Mouse (Mus musculus): ENCODE measurements around the gene Usp10. TPM values are rescaled to one million over a fixed set of nuclear protein-coding genes. Genes with fewer than 3 reads are reported as not detected.

Usp10 gene
- polyA plus RNA-seq (2015; fragmentation: Nextera tagmentation; extraction: Ambion mirVana) = 142 and 145 TPM in 2 replicates

DNA sequence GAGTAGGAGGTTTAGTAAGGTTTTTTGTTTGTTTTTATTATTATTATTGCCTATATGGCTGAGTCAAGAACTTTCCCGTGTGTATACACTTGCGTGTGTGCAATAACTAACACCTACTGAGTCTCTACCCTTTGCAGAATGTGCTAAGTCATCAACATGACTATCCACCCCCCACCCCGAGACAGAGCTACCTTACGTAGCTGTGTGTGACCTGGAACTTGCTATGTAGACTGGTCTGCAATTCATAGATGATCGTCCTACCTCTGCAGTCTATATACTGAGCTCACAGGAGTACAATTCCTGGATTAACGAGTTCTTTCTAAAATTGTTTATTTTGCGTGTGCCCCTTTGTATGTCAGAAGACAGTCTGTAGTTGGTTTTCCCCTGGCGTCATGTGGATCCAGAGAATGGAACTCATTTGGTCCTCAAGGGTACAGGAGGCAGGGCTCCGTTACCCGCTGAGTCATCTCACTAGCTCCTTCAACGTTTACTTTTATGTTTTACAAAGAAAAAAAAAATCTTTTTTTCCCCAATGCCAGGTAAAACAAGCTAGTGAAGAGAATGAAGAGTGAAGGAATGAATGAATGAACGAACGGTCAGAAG lies at the start of gene Usp10:
TSS of gene Usp10 (plus strand) at position 417 of the 603 bp plus-strand sequence.
- Histone ChIP-seq H3K36me3 (no peaks in the 10 kb centered on the region), H3K4me2 (replicated peaks) (peak within 1 kb of the TSS; percentile 92), H3K27ac (peak within 1 kb of the TSS; percentile 92), H3K4me3 (peak within 1 kb of the TSS; percentile 78), H3K27me3 (no peaks in the 10 kb centered on the region), H3K4me1 (peaks cover 33% of the 10 kb centered on the region), H3K9me3 (no peaks in the 10 kb centered on the region), H3K9ac (peak within 1 kb of the TSS; percentile 93)
- no peak for ATAC-seq (ENCODE audit: low FRiP score, low read depth)
- WGBS = 27% methylated on average over 13 of the region's 13 CpGs

DNA sequence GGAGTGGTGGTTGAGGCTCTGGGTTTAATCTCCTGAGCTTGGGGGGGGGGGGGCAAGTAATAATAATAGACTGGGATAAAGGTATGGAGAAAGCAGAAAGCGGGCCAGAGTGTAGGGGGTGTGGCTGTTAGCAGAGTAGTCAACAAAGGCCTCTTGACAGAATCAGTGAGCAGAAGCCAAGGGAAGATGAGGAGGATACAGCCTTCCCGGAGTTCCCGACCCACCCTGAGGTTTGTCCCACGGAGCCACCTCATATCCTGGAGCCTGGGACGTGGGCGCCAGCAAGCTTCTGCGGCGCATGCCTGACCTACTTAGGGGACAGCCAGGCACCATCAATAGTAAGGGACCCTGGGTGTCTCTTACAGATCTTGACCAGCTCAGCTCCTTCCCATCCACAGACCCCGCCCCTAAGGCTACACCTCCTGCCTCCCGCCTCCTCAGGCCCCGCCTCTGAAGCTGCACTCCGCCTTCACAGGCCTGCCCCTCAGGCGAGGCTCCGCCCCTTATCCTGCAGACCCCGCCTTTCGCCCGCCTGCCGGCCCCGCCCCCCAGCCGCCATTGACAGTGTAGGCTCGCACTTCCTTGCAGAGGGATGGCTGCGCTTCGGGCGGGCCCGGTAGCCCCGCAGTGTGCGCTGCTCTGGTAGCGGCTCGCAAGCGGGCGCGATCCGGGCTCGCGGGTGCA lies 48.3 kb upstream of the Usp10 start, which contains the start of gene Klhl36:
TSS of gene Klhl36 (plus strand) at position 561 of the 684 bp plus-strand sequence.
- Histone ChIP-seq H3K27me3 (peaks cover 20% of the 10 kb centered on the region), H3K4me3 (peak within 1 kb of the TSS; percentile 75), H3K4me1 (peaks cover 16% of the 10 kb centered on the region), H3K27ac (peak within 1 kb of the TSS; percentile 33; the same call in 1 of the 2 replicates), H3K36me3 (no peaks in the 10 kb centered on the region; the same call in none of the 2 replicates), H3K9ac (peak within 1 kb of the TSS; percentile 76), H3K4me2 (replicated peaks) (peak within 1 kb of the TSS; percentile 92), H3K9me3 (no peaks in the 10 kb centered on the region)
- WGBS = 1% methylated on average over 35 of the region's 35 CpGs
- ATAC-seq (ENCODE audit: low FRiP score, low read depth) = peak; percentile 97

DNA sequence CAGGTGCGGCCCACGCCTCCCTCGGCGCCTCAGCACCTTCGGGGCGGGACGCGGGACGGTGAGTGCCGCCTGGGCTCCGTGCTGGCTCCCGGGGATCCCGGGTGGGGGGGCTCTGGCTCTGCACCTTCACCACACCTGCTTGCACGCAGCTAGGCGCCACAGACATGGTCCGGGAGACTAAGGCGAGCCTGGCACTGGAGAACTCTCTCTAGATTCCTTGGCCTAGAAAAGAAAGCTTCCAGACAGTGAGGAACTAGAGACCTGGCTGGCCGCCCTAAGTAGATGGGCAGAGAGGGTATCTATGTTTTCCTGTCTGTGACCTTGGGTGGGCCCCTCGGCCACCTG lies 47.8 kb upstream of the Usp10 start:
- Histone ChIP-seq H3K9ac (peak overlapping the region; percentile 76), H3K9me3 (no peaks in the 10 kb centered on the region), H3K27me3 (peaks cover 20% of the 10 kb centered on the region), H3K4me3 (peak overlapping the region; percentile 75), H3K27ac (peak overlapping the region; percentile 33; the same call in 1 of the 2 replicates), H3K36me3 (no peaks in the 10 kb centered on the region; the same call in none of the 2 replicates), H3K4me1 (peaks cover 16% of the 10 kb centered on the region), H3K4me2 (replicated peaks) (peak overlapping the region; percentile 92)
- ATAC-seq (ENCODE audit: low FRiP score, low read depth) = no peak
- under 1% methylated on average over 18 of the region's 19 CpGs for WGBS

DNA sequence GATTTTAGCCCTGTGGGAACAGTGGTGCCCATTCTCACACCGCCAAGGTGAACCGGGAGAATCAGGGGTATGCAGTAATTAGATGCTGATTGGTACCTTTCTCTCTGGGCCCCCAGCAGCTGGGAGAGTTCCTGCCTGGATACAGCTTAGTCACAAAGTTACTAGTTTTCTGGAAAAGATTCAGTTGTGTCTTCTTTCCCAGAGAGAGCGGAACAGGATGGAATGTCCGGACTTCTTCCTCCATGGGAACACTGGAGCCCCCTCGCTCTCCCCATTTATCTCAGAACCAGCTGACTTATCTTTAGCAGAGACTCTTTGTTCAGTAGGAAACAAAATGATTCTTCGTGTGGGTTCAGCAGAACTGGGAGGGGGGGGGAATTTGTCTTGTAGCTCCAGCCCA lies 47.4 kb upstream of the Usp10 start:
- Histone ChIP-seq H3K9me3 (no peaks in the 10 kb centered on the region), H3K4me3 (peak overlapping the region; percentile 75), H3K4me1 (peaks cover 16% of the 10 kb centered on the region), H3K27ac (peak overlapping the region; percentile 33; the same call in 1 of the 2 replicates), H3K4me2 (replicated peaks) (peak overlapping the region; percentile 92), H3K9ac (peak overlapping the region; percentile 76), H3K36me3 (no peaks in the 10 kb centered on the region; the same call in none of the 2 replicates), H3K27me3 (peaks cover 20% of the 10 kb centered on the region)
- WGBS = 14% methylated on average over 6 of the region's 6 CpGs
- ATAC-seq (ENCODE audit: low FRiP score, low read depth) = no peak

DNA sequence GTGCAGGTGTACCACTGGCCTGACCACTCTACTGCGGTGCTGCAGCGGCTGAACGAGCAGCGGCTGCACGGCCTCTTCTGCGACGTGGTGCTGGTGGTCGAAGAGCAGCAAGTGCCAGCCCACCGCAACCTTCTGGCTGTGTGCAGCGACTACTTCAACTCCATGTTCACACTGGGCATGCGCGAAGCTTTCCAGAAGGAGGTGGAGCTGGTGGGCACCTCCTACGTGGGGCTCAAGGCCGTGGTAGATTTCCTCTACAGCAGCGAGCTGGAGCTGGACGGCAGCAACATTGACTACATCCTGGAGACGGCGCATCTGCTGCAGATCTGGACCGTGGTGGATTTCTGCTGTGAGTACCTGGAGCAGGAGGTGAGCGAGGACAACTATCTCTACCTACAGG lies 40.5 kb upstream of the Usp10 start:
- H3K27ac ChIP-seq = no peak overlapping the region
- H3K27me3 ChIP-seq = no peaks in the 10 kb centered on the region; the same call in 1 of the 2 replicates
- H3K36me3 ChIP-seq = peaks cover 38% of the 10 kb centered on the region
- H3K4me1 ChIP-seq = no peaks in the 10 kb centered on the region
- no peak overlapping the region for H3K4me3 ChIP-seq
- no peak overlapping the region for H3K9ac ChIP-seq
- no peak for ATAC-seq (ENCODE audit: low FRiP score, low read depth)
- H3K4me2 ChIP-seq (replicated peaks) = no peak overlapping the region
- peaks cover 11% of the 10 kb centered on the region for H3K9me3 ChIP-seq
- WGBS = 81% methylated on average over 20 of the region's 20 CpGs

DNA sequence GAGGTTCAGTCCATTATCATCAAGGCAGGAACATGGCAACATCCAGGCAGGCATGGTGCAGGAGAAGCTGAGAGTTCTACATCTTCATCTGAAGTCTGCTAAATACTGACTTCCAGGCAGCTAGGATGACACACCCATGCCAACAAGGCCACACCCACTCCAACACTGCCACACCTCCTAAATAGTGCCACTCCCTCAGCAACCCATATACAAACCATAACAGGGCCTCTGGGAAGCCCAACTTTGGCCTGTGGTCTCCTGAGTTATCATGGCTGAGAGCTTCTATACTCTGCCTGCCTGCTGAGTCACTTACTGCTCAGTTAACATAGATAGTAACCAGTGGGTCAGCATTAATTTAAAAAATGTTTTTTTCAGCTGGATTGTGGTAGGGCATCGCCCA lies 37.0 kb upstream of the Usp10 start:
- no peak for ATAC-seq (ENCODE audit: low FRiP score, low read depth)
- H3K4me3 ChIP-seq = no peak overlapping the region
- peaks cover 57% of the 10 kb centered on the region for H3K36me3 ChIP-seq
- no peaks in the 10 kb centered on the region for H3K27me3 ChIP-seq
- 100% methylated on average over 1 of the region's 1 CpGs for WGBS
- no peak overlapping the region for H3K9ac ChIP-seq
- H3K27ac ChIP-seq = no peak overlapping the region
- H3K4me2 ChIP-seq (replicated peaks) = no peak overlapping the region
- H3K9me3 ChIP-seq = peaks cover 11% of the 10 kb centered on the region
- H3K4me1 ChIP-seq = no peaks in the 10 kb centered on the region

DNA sequence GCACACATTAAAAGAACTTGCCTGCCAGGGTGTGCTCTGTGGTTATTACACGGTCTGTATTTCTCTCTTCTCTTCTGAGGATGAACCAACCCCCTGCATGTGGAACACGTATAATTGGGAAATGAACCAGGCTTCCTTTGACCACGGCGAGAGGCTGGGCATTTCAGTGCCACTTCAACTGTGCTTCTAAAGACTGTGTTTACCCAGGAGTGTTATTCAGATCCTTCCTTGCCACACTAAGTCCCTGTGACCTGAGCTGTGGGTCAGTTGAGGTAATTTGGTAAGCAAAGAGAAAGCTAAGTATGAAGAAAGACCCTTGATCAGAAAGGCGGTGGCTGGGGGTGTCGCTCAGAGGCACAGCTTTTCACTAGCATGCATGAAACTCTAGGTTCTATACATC lies 28.9 kb upstream of the Usp10 start:
- Histone ChIP-seq H3K4me2 (replicated peaks) (no peak overlapping the region), H3K4me3 (no peak overlapping the region), H3K9ac (no peak overlapping the region), H3K9me3 (no peaks in the 10 kb centered on the region), H3K27ac (no peak overlapping the region), H3K27me3 (no peaks in the 10 kb centered on the region), H3K36me3 (peaks cover 15% of the 10 kb centered on the region), H3K4me1 (peaks cover 15% of the 10 kb centered on the region)
- 63% methylated on average over 6 of the region's 6 CpGs for WGBS
- ATAC-seq (ENCODE audit: low FRiP score, low read depth) = no peak

DNA sequence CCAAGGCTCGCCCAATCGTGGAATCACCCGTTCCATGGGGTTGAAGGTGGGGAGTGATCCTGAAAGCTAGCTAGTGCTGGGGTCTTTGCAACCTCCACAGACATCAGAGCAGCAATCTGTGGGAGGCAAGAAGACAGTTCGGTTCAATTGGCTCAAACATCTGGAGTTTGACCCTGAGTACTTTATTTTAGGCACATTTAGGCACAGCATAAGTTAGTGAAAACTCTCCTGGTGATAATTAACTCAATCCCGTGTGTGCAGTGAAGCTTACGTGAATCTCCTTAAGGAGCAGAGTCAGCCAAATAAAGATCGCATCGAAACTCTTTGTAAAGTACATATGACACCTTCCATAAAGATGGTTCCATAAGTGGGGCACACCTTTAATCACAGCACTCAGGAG lies 28.2 kb upstream of the Usp10 start:
- ATAC-seq (ENCODE audit: low FRiP score, low read depth) = no peak
- Histone ChIP-seq H3K4me3 (no peak overlapping the region), H3K4me2 (replicated peaks) (no peak overlapping the region), H3K9me3 (no peaks in the 10 kb centered on the region), H3K4me1 (peaks cover 15% of the 10 kb centered on the region), H3K36me3 (peaks cover 9% of the 10 kb centered on the region), H3K27ac (no peak overlapping the region), H3K27me3 (no peaks in the 10 kb centered on the region), H3K9ac (no peak overlapping the region)
- 56% methylated on average over 8 of the region's 8 CpGs for WGBS

DNA sequence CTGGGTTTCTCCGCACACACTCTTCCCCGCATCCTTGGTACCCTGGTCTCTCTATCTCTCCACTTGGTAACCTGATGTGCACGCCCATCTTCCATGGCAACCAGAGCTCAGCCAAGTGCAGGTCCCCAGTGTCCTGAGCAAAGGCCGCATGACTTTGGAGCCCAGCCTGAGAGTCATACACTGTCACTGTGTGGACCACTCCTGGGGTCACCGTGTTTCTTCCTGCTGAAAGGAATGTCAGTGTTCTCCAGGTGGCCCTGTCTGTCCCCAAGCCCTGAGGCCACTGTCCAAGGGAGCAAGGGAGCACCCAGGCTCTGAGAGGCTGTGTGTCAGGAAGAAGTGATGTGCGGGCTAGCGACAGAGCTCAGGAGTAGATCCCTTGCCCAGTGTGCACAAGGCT lies 26.9 kb upstream of the Usp10 start:
- Histone ChIP-seq H3K4me2 (replicated peaks) (no peak overlapping the region), H3K4me3 (no peak overlapping the region), H3K9ac (no peak overlapping the region), H3K27me3 (no peaks in the 10 kb centered on the region), H3K36me3 (no peaks in the 10 kb centered on the region), H3K27ac (no peak overlapping the region), H3K9me3 (no peaks in the 10 kb centered on the region), H3K4me1 (peaks cover 15% of the 10 kb centered on the region)
- no peak for ATAC-seq (ENCODE audit: low FRiP score, low read depth)
- WGBS = 87% methylated on average over 7 of the region's 7 CpGs

DNA sequence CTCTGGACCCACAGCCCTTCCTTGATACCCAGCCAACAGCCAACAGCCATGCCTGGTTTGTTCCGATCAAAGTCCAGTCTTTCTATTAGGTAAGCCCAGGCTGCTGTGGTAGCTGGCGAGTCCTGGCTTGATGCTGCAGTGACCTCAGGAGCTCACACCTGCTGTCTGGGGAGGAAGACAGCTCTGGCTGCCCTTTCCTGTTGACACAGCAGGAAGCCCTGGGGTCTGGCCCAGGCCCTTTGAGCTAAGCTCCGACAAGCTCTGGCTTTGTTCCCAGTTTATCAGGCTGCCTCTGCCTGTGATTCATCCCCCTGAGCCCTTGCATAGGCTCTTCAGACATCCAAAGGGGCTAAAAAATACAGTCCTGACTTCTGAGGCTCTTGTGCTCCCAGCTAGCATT lies 24.5 kb upstream of the Usp10 start:
- no peak for ATAC-seq (ENCODE audit: low FRiP score, low read depth)
- WGBS = 29% methylated on average over 3 of the region's 3 CpGs
- Histone ChIP-seq H3K9me3 (no peaks in the 10 kb centered on the region), H3K36me3 (no peaks in the 10 kb centered on the region), H3K27me3 (0 out of 2 replicates have a peak, but pooled peaks cover 2% of the 10 kb centered on the region), H3K27ac (no peak overlapping the region; the same call in 1 of the 2 replicates), H3K4me1 (peaks cover 8% of the 10 kb centered on the region), H3K9ac (no peak overlapping the region), H3K4me2 (replicated peaks) (no peak overlapping the region), H3K4me3 (no peak overlapping the region)

DNA sequence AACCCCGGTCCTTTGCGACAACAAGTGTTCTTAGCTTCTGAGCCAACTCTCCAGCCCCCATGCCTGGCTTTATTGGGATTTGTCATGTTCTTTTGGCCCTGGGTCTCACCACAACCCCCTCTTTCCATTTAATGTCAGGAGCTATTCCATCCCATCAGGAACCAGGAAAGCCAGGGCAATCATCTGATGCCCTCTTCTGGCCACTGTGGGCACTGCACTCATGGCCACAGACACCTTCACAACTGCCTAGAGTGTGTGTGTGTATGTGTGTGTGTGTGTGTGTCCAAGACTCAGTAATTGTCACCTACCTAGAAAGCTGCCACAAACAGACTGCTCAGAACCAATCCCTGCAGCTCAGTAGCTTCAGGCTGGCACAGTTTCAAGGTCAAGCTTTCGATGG lies 23.0 kb upstream of the Usp10 start:
- Histone ChIP-seq H3K36me3 (no peaks in the 10 kb centered on the region), H3K4me3 (no peak overlapping the region), H3K4me2 (replicated peaks) (no peak overlapping the region), H3K27me3 (0 out of 2 replicates have a peak, but pooled peaks cover 2% of the 10 kb centered on the region), H3K9me3 (no peaks in the 10 kb centered on the region), H3K9ac (no peak overlapping the region), H3K4me1 (no peaks in the 10 kb centered on the region), H3K27ac (no peak overlapping the region)
- 99% methylated on average over 3 of the region's 3 CpGs for WGBS
- ATAC-seq (ENCODE audit: low FRiP score, low read depth) = no peak

DNA sequence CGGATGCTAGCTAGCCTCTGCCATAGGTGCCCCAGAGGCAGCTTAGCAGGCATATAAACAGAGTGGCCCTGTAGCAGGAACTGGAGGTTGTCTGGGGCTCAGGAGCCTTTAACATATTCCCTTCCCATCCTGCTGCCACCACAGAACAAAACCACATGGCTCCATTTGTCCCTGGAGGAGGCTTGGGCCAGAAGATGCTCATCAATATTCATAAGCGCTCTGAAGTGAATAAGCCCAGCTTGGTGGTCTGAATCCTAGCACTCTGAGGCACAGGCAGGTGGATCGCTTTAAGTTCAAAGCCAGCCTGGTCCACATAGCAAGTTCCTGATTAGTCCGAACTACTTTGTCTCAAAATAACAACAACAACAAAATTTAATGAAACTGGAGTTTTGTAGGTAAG lies 22.1 kb upstream of the Usp10 start:
- Histone ChIP-seq H3K27me3 (0 out of 2 replicates have a peak, but pooled peaks cover 2% of the 10 kb centered on the region), H3K36me3 (no peaks in the 10 kb centered on the region), H3K9ac (no peak overlapping the region), H3K27ac (no peak overlapping the region), H3K9me3 (no peaks in the 10 kb centered on the region), H3K4me2 (replicated peaks) (no peak overlapping the region), H3K4me3 (no peak overlapping the region), H3K4me1 (no peaks in the 10 kb centered on the region)
- ATAC-seq (ENCODE audit: low FRiP score, low read depth) = no peak
- 63% methylated on average over 4 of the region's 4 CpGs for WGBS
